Mouse (Mus musculus): ENCODE measurements around the gene Olfr1340.

DNA sequence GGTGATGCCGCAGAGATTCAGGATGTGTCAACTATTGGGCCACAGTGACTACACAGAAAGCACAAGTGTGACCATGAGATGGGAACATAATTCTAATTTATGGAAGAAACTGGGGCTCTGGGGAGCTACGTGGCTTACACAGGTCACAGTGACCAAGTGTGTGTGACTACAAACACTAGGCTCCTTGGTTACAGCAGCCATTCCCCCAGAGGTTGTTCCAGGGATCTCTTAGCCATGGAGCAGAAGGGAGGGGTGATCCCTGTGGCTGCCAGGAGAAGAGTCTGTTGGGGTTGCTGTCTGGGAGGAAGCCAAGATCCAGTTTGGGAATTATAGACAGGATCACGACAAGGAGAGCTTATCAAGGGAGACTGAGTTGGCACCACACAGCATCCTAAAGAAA, 16.7 kb upstream of the Olfr1340 start, which contains the start of gene Olfr1341:
- no peak for TF ChIP-seq POLR2A (IDR thresholded peaks at IDR 0.05; ENCODE audit: borderline replicate concordance, low read depth, low read length)
- TF ChIP-seq CTCF (IDR thresholded peaks at IDR 0.05; ENCODE audit: low read depth, low read length) = no peak

Measured in bone marrow macrophage, adult 2 months (primary cell).